Mouse (Mus musculus): Measurements from ENCODE around the gene Gm9736. TPM values are rescaled to one million over a fixed set of nuclear protein-coding genes. Genes with fewer than 3 reads are reported as not detected.
"Not testable (repeated sequence)": the region's sequence is repeated elsewhere in the genome, so short reads cannot be mapped to it uniquely, and the experiment has no call there.

The Gm9736 gene
- polyA plus RNA-seq, 1 experiment from 2014 or later: not detected

GRCm38 (mm10) chr10:77776844-77777243 is 25.7 kb upstream of the Gm9736 start, which contains the start of gene Gm7138:
Gene Gm7138, minus strand, starts transcription at chr10:77776944.
- H3K27me3 ChIP-seq (ENCODE audit: control insufficient read depth, insufficient read depth, low read depth, low read length); H3K9me3 ChIP-seq (replicated peaks; ENCODE audit: control insufficient read depth, low read length); H3K36me3 ChIP-seq (ENCODE audit: control insufficient read depth, insufficient read depth); ATAC-seq (ENCODE audit: low read depth); H3K9ac ChIP-seq (ENCODE audit: low read depth, low read length); H3K4me1 ChIP-seq (ENCODE audit: control insufficient read depth, low read depth, low read length); H3K4me2 ChIP-seq (ENCODE audit: low read depth, low read length); H3K27ac ChIP-seq (ENCODE audit: low read length); H3K4me3 ChIP-seq (ENCODE audit: low read depth, low read length): not testable (repeated sequence)
- 57% methylated on average over 1 of the region's 1 CpGs for WGBS (ENCODE audit: insufficient replicate concordance)

GRCm38 (mm10) chr10:77772142-77772541 is 21.0 kb upstream of the Gm9736 start:
- not testable (repeated sequence) for ATAC-seq (ENCODE audit: low read depth); H3K4me2 ChIP-seq (ENCODE audit: low read depth, low read length); H3K36me3 ChIP-seq (ENCODE audit: control insufficient read depth, insufficient read depth); H3K9ac ChIP-seq (ENCODE audit: low read depth, low read length); H3K4me1 ChIP-seq (ENCODE audit: control insufficient read depth, low read depth, low read length); H3K27me3 ChIP-seq (ENCODE audit: control insufficient read depth, insufficient read depth, low read depth, low read length); H3K9me3 ChIP-seq (replicated peaks; ENCODE audit: control insufficient read depth, low read length); H3K27ac ChIP-seq (ENCODE audit: low read length); H3K4me3 ChIP-seq (ENCODE audit: low read depth, low read length)
- WGBS (ENCODE audit: insufficient replicate concordance): 50% methylated on average over 1 of the region's 3 CpGs

DNA sequence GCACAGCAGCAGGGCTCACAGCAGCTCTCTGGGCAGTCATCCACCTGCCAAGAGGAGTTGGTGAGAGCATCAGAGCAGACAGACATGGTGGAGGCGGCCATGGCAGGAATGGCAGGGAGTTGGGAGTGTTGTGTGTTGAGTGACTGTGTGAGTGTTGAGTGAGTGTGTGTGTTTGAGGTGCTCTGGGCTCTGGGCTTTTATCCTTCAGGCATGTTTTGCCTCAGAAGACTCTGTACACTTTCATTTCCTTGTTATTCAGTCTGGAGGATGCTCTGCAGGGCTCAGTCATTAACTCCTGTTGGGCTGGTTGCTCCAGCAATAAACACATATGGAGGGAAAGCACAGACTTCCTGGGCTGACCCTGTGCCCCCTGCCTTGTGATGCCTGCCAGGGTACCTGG is 20.1 kb upstream of the Gm9736 start, which contains the start of gene Gm3238:
Gene Gm3238 (minus strand): TSS at position 101 of the 400 bp plus-strand sequence.
- WGBS (ENCODE audit: insufficient replicate concordance): no CpG with 5 or more reads among the region's 1 CpGs
- H3K27ac ChIP-seq (ENCODE audit: low read length); H3K9me3 ChIP-seq (replicated peaks; ENCODE audit: control insufficient read depth, low read length); H3K4me1 ChIP-seq (ENCODE audit: control insufficient read depth, low read depth, low read length); H3K4me3 ChIP-seq (ENCODE audit: low read depth, low read length); H3K36me3 ChIP-seq (ENCODE audit: control insufficient read depth, insufficient read depth); H3K9ac ChIP-seq (ENCODE audit: low read depth, low read length); ATAC-seq (ENCODE audit: low read depth); H3K27me3 ChIP-seq (ENCODE audit: control insufficient read depth, insufficient read depth, low read depth, low read length); H3K4me2 ChIP-seq (ENCODE audit: low read depth, low read length): not testable (repeated sequence)

- Histone ChIP-seq H3K36me3 (ENCODE audit: control insufficient read depth, insufficient read depth) (no peaks in the 10 kb centered on the region), H3K27me3 (ENCODE audit: control insufficient read depth, insufficient read depth, low read depth, low read length) (no peaks in the 10 kb centered on the region), H3K4me2 (ENCODE audit: low read depth, low read length) (no peak overlapping the region), H3K4me1 (ENCODE audit: control insufficient read depth, low read depth, low read length) (no peaks in the 10 kb centered on the region), H3K9me3 (replicated peaks; ENCODE audit: control insufficient read depth, low read length) (no peaks in the 10 kb centered on the region), H3K27ac (ENCODE audit: low read length) (no peak overlapping the region), H3K4me3 (ENCODE audit: low read depth, low read length) (no peak overlapping the region), H3K9ac (ENCODE audit: low read depth, low read length) (no peak overlapping the region)
- no peak for ATAC-seq (ENCODE audit: low read depth)
- WGBS (ENCODE audit: insufficient replicate concordance): 67% methylated on average over 1 of the region's 1 CpGs
Observed at GRCm38 (mm10) chr10:77769727-77770126, 18.6 kb upstream of the Gm9736 start.

- WGBS (ENCODE audit: insufficient replicate concordance): no CpG with 5 or more reads among the region's 1 CpGs
- not testable (repeated sequence) for H3K9ac ChIP-seq (ENCODE audit: low read depth, low read length); H3K4me3 ChIP-seq (ENCODE audit: low read depth, low read length); ATAC-seq (ENCODE audit: low read depth); H3K27ac ChIP-seq (ENCODE audit: low read length); H3K9me3 ChIP-seq (replicated peaks; ENCODE audit: control insufficient read depth, low read length); H3K36me3 ChIP-seq (ENCODE audit: control insufficient read depth, insufficient read depth); H3K4me2 ChIP-seq (ENCODE audit: low read depth, low read length); H3K27me3 ChIP-seq (ENCODE audit: control insufficient read depth, insufficient read depth, low read depth, low read length); H3K4me1 ChIP-seq (ENCODE audit: control insufficient read depth, low read depth, low read length)
Observed at GRCm38 (mm10) chr10:77759582-77759981, 8.4 kb upstream of the Gm9736 start, which contains the start of gene Gm3233. Gene Gm3233, minus strand, starts transcription at chr10:77759682.

DNA sequence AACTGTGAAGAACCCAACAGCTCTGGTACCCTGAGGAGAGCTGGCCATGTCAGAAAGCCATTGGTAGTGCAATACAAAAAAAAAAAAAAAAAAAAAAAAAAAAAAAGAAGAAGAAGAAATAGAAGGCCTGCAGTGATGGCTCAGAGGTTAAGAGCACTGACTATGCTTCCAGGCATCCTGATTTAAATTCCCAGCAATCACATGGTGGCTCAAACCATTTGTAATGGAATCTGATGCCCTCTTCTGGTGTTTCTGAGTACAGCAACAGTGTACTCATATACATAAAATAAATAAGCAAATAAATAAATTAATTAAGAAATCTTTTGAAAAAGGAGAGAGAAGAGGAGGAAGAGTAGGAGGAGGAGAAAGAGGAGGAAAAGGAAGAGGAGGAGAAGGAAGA is 2.3 kb upstream of the Gm9736 start:
- H3K4me1 ChIP-seq (ENCODE audit: control insufficient read depth, low read depth, low read length): no peaks in the 10 kb centered on the region
- no peaks in the 10 kb centered on the region for H3K27me3 ChIP-seq (ENCODE audit: control insufficient read depth, insufficient read depth, low read depth, low read length)
- no peaks in the 10 kb centered on the region for H3K9me3 ChIP-seq (replicated peaks; ENCODE audit: control insufficient read depth, low read length)
- no peaks in the 10 kb centered on the region for H3K36me3 ChIP-seq (ENCODE audit: control insufficient read depth, insufficient read depth)
- H3K9ac ChIP-seq (ENCODE audit: low read depth, low read length): no peak overlapping the region
- H3K4me3 ChIP-seq (ENCODE audit: low read depth, low read length): no peak overlapping the region
- no peak overlapping the region for H3K4me2 ChIP-seq (ENCODE audit: low read depth, low read length)
- no peak for ATAC-seq (ENCODE audit: low read depth)
- H3K27ac ChIP-seq (ENCODE audit: low read length): no peak overlapping the region

DNA sequence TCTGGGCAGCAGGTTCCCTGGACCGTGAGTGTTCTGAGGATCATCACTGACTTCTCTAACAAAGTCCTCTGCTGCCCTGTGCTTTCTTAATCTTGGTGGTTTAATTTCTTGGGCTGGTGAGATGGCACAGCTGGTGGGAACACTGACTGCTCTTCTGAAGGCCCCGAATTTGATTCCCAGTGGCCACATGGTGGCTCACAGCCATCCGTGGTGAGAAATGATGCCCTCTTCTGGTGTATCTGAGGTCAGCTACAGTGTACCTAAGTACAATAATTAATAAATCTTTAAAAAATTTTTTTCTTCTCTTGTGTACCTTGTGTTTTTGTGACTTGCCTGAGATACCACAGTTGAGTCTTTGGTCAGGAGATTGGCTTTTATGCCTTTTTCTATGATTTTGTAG is 1.2 kb upstream of the Gm9736 start:
- not testable (repeated sequence) for H3K9me3 ChIP-seq (replicated peaks; ENCODE audit: control insufficient read depth, low read length); H3K4me2 ChIP-seq (ENCODE audit: low read depth, low read length); ATAC-seq (ENCODE audit: low read depth); H3K4me3 ChIP-seq (ENCODE audit: low read depth, low read length); H3K9ac ChIP-seq (ENCODE audit: low read depth, low read length); H3K27me3 ChIP-seq (ENCODE audit: control insufficient read depth, insufficient read depth, low read depth, low read length); H3K36me3 ChIP-seq (ENCODE audit: control insufficient read depth, insufficient read depth); H3K4me1 ChIP-seq (ENCODE audit: control insufficient read depth, low read depth, low read length); H3K27ac ChIP-seq (ENCODE audit: low read length)
- 41% methylated on average over 3 of the region's 3 CpGs for WGBS (ENCODE audit: insufficient replicate concordance)

GRCm38 (mm10) chr10:77750686-77751085 is 468 bp downstream of the Gm9736 start:
- H3K27me3 ChIP-seq (ENCODE audit: control insufficient read depth, insufficient read depth, low read depth, low read length); H3K4me3 ChIP-seq (ENCODE audit: low read depth, low read length); H3K9ac ChIP-seq (ENCODE audit: low read depth, low read length); H3K4me1 ChIP-seq (ENCODE audit: control insufficient read depth, low read depth, low read length); H3K27ac ChIP-seq (ENCODE audit: low read length); H3K4me2 ChIP-seq (ENCODE audit: low read depth, low read length); H3K9me3 ChIP-seq (replicated peaks; ENCODE audit: control insufficient read depth, low read length); ATAC-seq (ENCODE audit: low read depth); H3K36me3 ChIP-seq (ENCODE audit: control insufficient read depth, insufficient read depth): not testable (repeated sequence)
- 50% methylated on average over 1 of the region's 1 CpGs for whole genome bisulfite sequencing (ENCODE audit: insufficient replicate concordance)

GRCm38 (mm10) chr10:77741924-77742688 is 9.0 kb downstream of the Gm9736 start, which contains the start of gene Gm18596:
Gene Gm18596, minus strand, starts transcription at chr10:77742638.
- H3K27ac ChIP-seq (ENCODE audit: low read length); ATAC-seq (ENCODE audit: low read depth); H3K4me1 ChIP-seq (ENCODE audit: control insufficient read depth, low read depth, low read length); H3K4me3 ChIP-seq (ENCODE audit: low read depth, low read length); H3K9ac ChIP-seq (ENCODE audit: low read depth, low read length); H3K27me3 ChIP-seq (ENCODE audit: control insufficient read depth, insufficient read depth, low read depth, low read length); H3K4me2 ChIP-seq (ENCODE audit: low read depth, low read length); H3K9me3 ChIP-seq (replicated peaks; ENCODE audit: control insufficient read depth, low read length); H3K36me3 ChIP-seq (ENCODE audit: control insufficient read depth, insufficient read depth): not testable (repeated sequence)
- WGBS (ENCODE audit: insufficient replicate concordance): 47% methylated on average over 4 of the region's 5 CpGs

Measured in liver, embryonic 16.5 days (tissue).